Mouse (Mus musculus): ENCODE data around the gene Usp30. TPM values are rescaled to one million over a fixed set of nuclear protein-coding genes. Genes with fewer than 3 reads are reported as not detected.

Gene Usp30
- polyA plus RNA-seq, 1 experiment, result 10.0 TPM

DNA sequence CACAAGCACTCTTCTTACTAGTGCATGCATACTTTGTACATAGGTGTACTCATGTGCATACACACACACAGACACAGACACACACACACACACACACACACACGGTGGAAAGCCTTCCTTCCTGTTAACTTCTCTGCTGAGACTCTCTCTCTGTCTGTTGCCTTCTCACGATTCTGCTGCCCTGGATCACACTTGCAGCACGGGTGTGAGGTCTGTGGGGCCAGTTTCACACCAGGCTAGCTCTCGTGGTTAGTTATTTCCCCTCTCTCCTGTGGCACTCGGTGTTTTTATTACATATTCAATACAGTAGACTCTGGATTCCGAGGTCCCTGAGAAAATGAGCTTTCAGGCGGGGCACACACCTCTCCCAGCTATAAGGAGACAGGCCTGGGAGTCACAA is 51.3 kb downstream of the Usp30 start:
- Histone ChIP-seq H3K4me1 (ENCODE audit: control insufficient read depth, insufficient read depth, low read length) (peaks cover 15% of the 10 kb centered on the region), H3K4me3 (ENCODE audit: insufficient read depth, low read length) (no peak overlapping the region), H3K27ac (ENCODE audit: insufficient read depth, low read depth, low read length) (no peak overlapping the region)
- TF ChIP-seq CTCF (IDR thresholded peaks at IDR 0.05; ENCODE audit: low read depth, low read length), result no peak
- TF ChIP-seq POLR2A (IDR thresholded peaks at IDR 0.05; ENCODE audit: borderline replicate concordance, low read depth, low read length), result no peak

DNA sequence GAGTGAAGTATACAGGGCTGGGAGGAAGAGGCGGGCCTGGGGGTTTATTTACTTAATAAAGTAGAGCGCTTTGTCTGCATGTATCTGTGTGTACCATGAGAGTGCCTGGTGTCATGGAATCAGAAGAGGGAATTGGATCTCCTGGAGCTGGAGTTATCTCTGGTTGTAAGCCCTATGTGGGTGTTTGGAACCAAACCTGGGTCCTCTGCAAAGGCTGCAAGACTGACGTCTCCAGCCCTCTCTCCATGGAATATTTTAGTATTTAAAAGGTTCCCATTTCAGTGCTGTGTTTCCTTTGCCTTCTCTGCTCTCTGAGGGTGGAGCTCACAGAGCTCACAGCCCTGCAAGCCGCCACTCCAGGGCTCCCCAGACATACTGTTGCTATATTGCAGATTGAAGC is 54.5 kb downstream of the Usp30 start:
- peaks cover 7% of the 10 kb centered on the region for H3K4me1 ChIP-seq (ENCODE audit: control insufficient read depth, insufficient read depth, low read length)
- no peak overlapping the region for H3K4me3 ChIP-seq (ENCODE audit: insufficient read depth, low read length)
- TF ChIP-seq POLR2A (IDR thresholded peaks at IDR 0.05; ENCODE audit: borderline replicate concordance, low read depth, low read length) (no peak), CTCF (IDR thresholded peaks at IDR 0.05; ENCODE audit: low read depth, low read length) (no peak)
- no peak overlapping the region for H3K27ac ChIP-seq (ENCODE audit: insufficient read depth, low read depth, low read length)

DNA sequence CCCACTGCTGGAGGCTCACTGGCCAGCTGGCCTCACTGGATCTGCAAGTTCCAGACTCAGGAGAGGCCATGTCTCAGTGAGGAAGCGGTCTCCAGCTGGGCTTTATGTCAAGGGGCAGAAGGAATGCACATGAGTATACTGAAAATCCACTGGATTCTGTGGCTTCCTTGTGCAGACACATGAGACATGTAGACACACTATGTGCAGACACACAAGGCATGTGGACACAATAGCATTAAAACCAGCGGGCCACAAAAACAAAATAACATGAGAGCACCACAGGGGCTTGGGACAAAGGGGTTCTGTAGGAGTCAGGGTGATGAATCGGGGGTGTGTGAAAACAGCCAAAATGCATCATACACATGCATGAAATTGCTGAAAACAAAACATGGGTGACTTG is 60.7 kb downstream of the Usp30 start:
- TF ChIP-seq CTCF (IDR thresholded peaks at IDR 0.05; ENCODE audit: low read depth, low read length), result no peak
- TF ChIP-seq POLR2A (IDR thresholded peaks at IDR 0.05; ENCODE audit: borderline replicate concordance, low read depth, low read length), result no peak
- no peak overlapping the region for H3K4me3 ChIP-seq (ENCODE audit: insufficient read depth, low read length)
- H3K27ac ChIP-seq (ENCODE audit: insufficient read depth, low read depth, low read length), result no peak overlapping the region
- H3K4me1 ChIP-seq (ENCODE audit: control insufficient read depth, insufficient read depth, low read length), result peaks cover 12% of the 10 kb centered on the region

DNA sequence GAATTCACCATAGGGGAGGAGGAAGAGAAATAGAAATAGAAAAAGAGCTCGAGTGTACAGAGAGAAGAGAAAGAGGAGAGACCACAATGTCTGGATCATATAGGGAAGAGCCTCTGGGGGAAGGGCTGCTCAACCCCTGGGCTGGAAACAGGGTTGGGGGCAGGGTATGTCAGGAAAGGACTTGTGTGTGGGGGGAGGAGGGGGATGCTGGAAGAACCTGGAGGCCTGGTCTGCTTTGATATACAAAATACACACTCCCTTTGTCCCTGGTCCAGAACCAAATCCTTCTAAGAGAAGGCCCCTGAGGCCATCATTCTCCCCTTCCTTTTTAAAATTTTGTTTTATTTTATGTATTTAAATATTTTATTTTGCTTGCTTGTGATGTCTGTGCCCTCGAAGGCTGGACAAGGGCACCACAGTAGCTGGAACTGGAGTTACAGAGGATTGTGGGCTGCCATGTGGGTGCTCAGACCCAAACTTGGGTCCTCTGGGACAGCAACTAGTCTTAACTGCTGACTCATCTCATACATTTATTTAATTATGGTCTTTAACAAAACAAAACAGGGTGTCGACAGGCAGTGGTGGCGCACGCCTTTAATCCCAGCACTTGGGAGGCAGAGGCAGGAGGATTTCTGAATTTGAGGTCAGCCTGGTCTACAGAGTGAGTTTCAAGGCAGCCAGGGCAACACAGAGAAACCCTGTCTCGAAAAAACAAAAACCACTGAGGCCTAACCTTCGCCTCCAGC is 61.4 kb downstream of the Usp30 start:
- Histone ChIP-seq H3K4me3 (ENCODE audit: insufficient read depth, low read length) (peak overlapping the region; percentile 69), H3K27ac (ENCODE audit: insufficient read depth, low read depth, low read length) (peak overlapping the region; percentile 57; the same call in 1 of the 2 replicates), H3K4me1 (ENCODE audit: control insufficient read depth, insufficient read depth, low read length) (peaks cover 13% of the 10 kb centered on the region)
- TF ChIP-seq CTCF (IDR thresholded peaks at IDR 0.05; ENCODE audit: low read depth, low read length), result no peak
- TF ChIP-seq POLR2A (IDR thresholded peaks at IDR 0.05; ENCODE audit: borderline replicate concordance, low read depth, low read length), result no peak

DNA sequence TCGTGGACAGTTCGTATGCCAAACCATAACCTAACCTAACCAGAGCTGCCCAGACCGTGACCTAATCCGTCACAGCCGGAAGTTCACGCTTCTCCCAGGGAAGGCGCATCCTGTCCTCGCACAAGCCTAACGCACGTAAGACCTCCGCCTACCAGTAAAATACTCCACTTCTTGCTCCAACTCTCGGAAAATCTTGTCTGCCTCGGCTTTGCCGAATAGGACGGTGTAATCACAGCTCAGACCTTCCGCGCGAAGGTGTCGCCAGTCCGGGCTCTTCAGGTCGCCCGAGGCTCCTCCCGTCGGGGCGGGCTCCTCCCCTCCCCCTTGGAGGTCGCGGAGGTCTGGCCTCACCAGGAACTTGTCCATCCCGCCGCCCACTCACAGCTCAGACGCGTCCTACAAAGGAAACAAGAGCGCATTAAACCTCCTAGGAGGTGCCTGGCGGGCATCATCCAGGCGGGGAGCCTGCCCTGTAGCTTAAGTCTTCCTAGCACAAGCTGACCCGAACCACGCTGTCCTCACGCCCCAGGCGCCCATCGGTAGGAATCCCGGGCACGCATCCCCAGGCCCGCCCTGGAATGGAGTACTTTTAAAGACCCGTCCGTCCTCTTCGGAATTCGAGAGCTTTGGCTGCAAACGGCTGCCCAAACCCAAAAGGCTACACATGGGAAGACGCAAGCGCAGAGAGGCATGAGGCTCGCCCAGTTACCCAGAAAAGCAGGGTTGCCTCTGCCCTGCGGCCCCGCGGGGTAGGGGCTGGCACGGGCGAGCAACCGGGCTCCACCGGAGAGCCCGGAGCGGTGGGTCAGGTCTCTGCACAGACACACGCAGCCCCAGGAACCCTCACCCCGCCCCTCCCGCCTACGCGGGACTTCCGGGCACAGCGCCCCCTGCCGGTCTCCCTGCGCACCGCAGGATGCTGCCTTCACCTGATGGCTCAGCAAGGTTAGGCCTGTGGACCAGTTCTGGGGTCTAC is 62.4 kb downstream of the Usp30 start, which contains the start of gene Alkbh2:
Gene Alkbh2, minus strand, starts transcription at position 845 of the 976 bp plus-strand sequence.
- TF ChIP-seq POLR2A (IDR thresholded peaks at IDR 0.05; ENCODE audit: borderline replicate concordance, low read depth, low read length) (no peak), CTCF (IDR thresholded peaks at IDR 0.05; ENCODE audit: low read depth, low read length) (peak; percentile 88)
- H3K27ac ChIP-seq (ENCODE audit: insufficient read depth, low read depth, low read length), result peak within 1 kb of the TSS; percentile 57
- H3K4me1 ChIP-seq (ENCODE audit: control insufficient read depth, insufficient read depth, low read length), result peaks cover 17% of the 10 kb centered on the region
- peak within 1 kb of the TSS; percentile 69 for H3K4me3 ChIP-seq (ENCODE audit: insufficient read depth, low read length)

DNA sequence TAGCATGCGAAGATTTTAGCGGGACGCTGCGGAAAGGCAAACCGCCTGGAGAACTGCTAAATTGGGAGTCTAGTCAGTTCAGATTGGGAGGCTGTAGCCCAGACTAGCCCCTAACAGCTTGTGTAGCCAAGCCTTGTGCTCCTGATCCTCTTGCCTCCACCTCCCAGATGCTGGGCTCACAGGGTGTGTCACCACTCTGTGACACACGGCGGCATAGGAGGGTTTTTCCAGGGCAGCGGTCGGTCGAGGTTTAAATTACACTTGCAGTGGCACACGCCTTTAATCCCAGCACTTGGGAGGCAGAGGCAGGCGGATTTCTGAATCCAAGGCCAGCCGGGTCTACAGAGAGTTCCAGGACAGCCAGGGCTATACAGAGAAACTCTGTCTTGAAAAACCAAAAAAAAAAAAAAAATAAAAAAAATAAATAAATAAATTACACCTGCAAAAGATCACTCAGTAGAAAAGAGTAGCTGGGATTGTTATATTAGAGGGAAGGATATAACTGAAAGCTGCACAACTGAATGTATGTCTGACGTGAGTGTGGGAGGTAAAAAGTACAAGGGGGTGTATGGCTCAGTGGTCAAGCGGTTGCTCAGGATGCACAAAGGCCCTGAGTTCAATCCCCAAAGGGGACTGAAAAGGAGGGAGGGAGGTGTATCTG is 64.4 kb downstream of the Usp30 start:
- TF ChIP-seq POLR2A (IDR thresholded peaks at IDR 0.05; ENCODE audit: borderline replicate concordance, low read depth, low read length) (no peak), CTCF (IDR thresholded peaks at IDR 0.05; ENCODE audit: low read depth, low read length) (no peak)
- peaks cover 17% of the 10 kb centered on the region for H3K4me1 ChIP-seq (ENCODE audit: control insufficient read depth, insufficient read depth, low read length)
- no peak overlapping the region for H3K27ac ChIP-seq (ENCODE audit: insufficient read depth, low read depth, low read length)
- H3K4me3 ChIP-seq (ENCODE audit: insufficient read depth, low read length), result peak overlapping the region; percentile 67

DNA sequence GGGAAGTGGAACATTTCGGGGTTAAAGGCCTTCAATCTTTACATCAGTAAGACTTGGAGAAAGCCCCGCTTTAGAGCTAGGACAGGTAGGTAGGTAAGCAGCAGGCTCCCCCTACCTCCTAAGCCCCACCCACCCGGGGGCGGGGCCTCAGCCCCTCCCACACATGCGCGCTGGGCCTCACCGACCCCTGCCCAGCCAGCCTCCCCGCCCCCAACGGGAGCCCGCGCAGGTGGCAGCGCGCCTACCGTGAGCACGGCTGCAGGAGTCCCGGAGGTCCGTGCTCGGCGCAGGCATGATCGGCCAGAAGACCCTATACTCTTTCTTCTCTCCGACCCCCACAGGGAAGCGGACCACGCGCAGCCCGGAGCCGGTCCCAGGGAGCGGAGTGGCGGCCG is 64.9 kb downstream of the Usp30 start, which contains the start of gene Ung:
Gene Ung, plus strand, starts transcription at position 176 of the 395 bp plus-strand sequence.
- Histone ChIP-seq H3K4me1 (ENCODE audit: control insufficient read depth, insufficient read depth, low read length) (peaks cover 17% of the 10 kb centered on the region), H3K4me3 (ENCODE audit: insufficient read depth, low read length) (peak within 1 kb of the TSS; percentile 67), H3K27ac (ENCODE audit: insufficient read depth, low read depth, low read length) (peak within 1 kb of the TSS; percentile 17)
- no peak for TF ChIP-seq CTCF (IDR thresholded peaks at IDR 0.05; ENCODE audit: low read depth, low read length)
- no peak for TF ChIP-seq POLR2A (IDR thresholded peaks at IDR 0.05; ENCODE audit: borderline replicate concordance, low read depth, low read length)

DNA sequence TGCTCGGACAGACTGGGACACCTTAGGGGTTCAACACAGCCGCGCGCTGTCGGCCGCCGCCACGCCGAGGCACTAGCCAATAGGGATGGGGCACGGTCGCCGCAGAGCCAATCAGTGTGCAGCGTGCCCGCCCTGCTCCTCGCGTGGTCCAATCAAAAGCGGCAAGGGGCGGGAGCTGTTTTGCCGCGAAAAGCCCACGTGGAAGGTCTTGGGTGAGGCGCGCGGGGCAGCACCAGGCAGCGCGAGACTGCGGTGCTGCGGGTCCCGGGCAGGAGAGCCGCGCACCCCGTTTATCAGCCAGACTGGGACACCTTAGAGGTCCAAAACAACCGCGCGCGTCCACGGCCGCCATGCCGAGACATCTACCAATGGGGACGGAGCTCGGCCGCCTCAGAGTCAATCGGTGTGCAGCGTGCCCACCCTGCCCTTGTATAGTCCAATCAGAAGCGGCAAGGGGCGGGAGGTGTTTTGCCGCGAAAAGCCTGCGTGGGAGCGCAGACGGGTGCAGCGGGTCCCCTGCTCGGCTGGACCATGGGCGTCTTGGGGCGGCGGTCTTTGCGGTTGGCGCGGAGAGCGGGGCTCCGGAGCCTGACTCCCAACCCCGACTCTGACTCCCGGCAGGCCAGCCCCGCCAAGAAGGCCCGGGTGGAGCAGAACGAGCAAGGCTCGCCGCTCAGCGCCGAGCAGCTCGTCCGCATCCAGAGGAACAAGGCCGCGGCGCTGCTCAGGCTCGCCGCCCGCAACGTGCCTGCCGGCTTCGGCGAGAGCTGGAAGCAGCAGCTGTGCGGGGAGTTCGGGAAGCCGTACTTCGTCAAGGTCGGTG is 65.6 kb downstream of the Usp30 start:
- peak overlapping the region; percentile 67 for H3K4me3 ChIP-seq (ENCODE audit: insufficient read depth, low read length)
- H3K27ac ChIP-seq (ENCODE audit: insufficient read depth, low read depth, low read length), result peak overlapping the region; percentile 17
- TF ChIP-seq CTCF (IDR thresholded peaks at IDR 0.05; ENCODE audit: low read depth, low read length), result no peak
- TF ChIP-seq POLR2A (IDR thresholded peaks at IDR 0.05; ENCODE audit: borderline replicate concordance, low read depth, low read length), result no peak
- H3K4me1 ChIP-seq (ENCODE audit: control insufficient read depth, insufficient read depth, low read length), result peaks cover 16% of the 10 kb centered on the region

DNA sequence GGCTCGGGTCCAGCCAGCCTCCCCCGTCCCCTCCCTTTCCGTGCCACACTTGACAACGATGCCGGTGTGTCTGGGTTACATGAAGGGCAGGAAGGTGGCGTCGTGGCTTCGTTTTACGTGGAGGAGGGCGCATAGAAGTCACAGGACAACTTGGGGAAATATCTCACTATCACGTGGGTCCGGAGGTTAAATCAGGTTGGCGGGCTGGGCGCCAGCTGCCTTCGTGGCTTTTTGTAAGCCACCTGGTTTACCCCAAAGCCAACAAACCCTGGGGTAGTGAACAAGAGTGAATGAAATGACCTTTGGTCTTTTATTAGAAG is 66.2 kb downstream of the Usp30 start:
- TF ChIP-seq CTCF (IDR thresholded peaks at IDR 0.05; ENCODE audit: low read depth, low read length), result no peak
- H3K4me1 ChIP-seq (ENCODE audit: control insufficient read depth, insufficient read depth, low read length), result peaks cover 11% of the 10 kb centered on the region
- peak overlapping the region; percentile 17 for H3K27ac ChIP-seq (ENCODE audit: insufficient read depth, low read depth, low read length)
- H3K4me3 ChIP-seq (ENCODE audit: insufficient read depth, low read length), result peak overlapping the region; percentile 67

Data from bone marrow macrophage, adult 2 months (primary cell).